Mouse (Mus musculus): ENCODE measurements around the gene Olfr130. TPM values are rescaled to one million over a fixed set of nuclear protein-coding genes. Genes with fewer than 3 reads are reported as not detected.

Gene Olfr130
- not detected for total RNA-seq (2021)
- long read RNA-seq, experiment 1, result 0 reads
- long read RNA-seq, experiment 2, result 0 reads

GRCm38 (mm10) chr17:38063621-38064020 is at the start of gene Olfr130:
Olfr130 (plus strand) TSS chr17:38063921.
- no peak for DNase-seq (ENCODE audit: low spot score in 2 of 2)

- no peak for DNase-seq (ENCODE audit: low spot score in 2 of 2)
These were observed 47.4 kb upstream of the Olfr130 start for GRCm38 (mm10) chr17:38016341-38016740.

GRCm38 (mm10) chr17:38026297-38026696 is 37.4 kb upstream of the Olfr130 start:
- no peak for DNase-seq (ENCODE audit: low spot score in 2 of 2)

GRCm38 (mm10) chr17:38059979-38060378 is 3.7 kb upstream of the Olfr130 start, which contains the start of gene Olfr129:
Olfr129 (minus strand) TSS chr17:38060079.
- no peak for DNase-seq (ENCODE audit: low spot score in 2 of 2)

- no peak for DNase-seq (ENCODE audit: low spot score in 2 of 2)
These were observed 18.6 kb downstream of the Olfr130 start for GRCm38 (mm10) chr17:38082364-38082763.

GRCm38 (mm10) chr17:38088593-38088992 is 24.9 kb downstream of the Olfr130 start, which contains the start of gene Olfr131:
Olfr131 (minus strand) TSS chr17:38088693.
- DNase-seq (ENCODE audit: low spot score in 2 of 2), result no peak

Other genes starting within 250 kb of the Olfr130 start
- gene Olfr125, start 231.0 kb upstream of the Olfr130 start, total RNA-seq (2021), result not detected
- not detected for gene Olfr126, start 216.4 kb upstream of the Olfr130 start, total RNA-seq (2021)
- gene Olfr127, start 163.5 kb upstream of the Olfr130 start, total RNA-seq (2021), result not detected
- gene Olfr128, start 143.4 kb upstream of the Olfr130 start, total RNA-seq (2021), result not detected
- gene Olfr761, start 110.8 kb upstream of the Olfr130 start, total RNA-seq (2021), result not detected
- not detected for gene Olfr129, start 3.8 kb upstream of the Olfr130 start, total RNA-seq (2021)
- gene Olfr131, start 24.8 kb downstream of the Olfr130 start, total RNA-seq (2021), result not detected
- not detected for gene Olfr132, start 70.6 kb downstream of the Olfr130 start, total RNA-seq (2021)
- gene Olfr133, start 81.4 kb downstream of the Olfr130 start, total RNA-seq (2021), result not detected
- not detected for gene Olfr134, start 107.5 kb downstream of the Olfr130 start, total RNA-seq (2021)
- not detected for gene Olfr135, start 140.4 kb downstream of the Olfr130 start, total RNA-seq (2021)
- not detected for gene Olfr138, start 197.1 kb downstream of the Olfr130 start, total RNA-seq (2021)
- gene Olfr137, start 243.6 kb downstream of the Olfr130 start, total RNA-seq (2021), result not detected